Mouse (Mus musculus) liver, embryonic 13.5 days (tissue): Measurements from ENCODE around the gene Pip4k2a. TPM values are rescaled to one million over a fixed set of nuclear protein-coding genes. Genes with fewer than 3 reads are reported as not detected.

ENCODE experiments used
- ATAC-seq: fragments of 200-750 bp; cut with Nextera tagmentation; 2 replicates; pipeline ENCODE4 v1.8.0; 2017; ENCODE audit warnings: low read depth, mild to moderate bottlenecking, moderate number of reproducible peaks, moderate library complexity
- DNase-seq: peaks from one replicate; pipeline ENCODE4 v3.0.0; 2022
- H3K27ac ChIP-seq: fragments of 300-500 bp; sonication (generic); 2 replicates; pipeline ENCODE4 v1.5.1; 2015; ENCODE audit warnings: moderate library complexity, mild to moderate bottlenecking, inconsistent platforms
- H3K27me3 ChIP-seq: fragments of 300-500 bp; sonication (generic); 2 replicates; pipeline ENCODE4 v1.6.1; 2015; ENCODE audit warnings: mild to moderate bottlenecking, inconsistent platforms
- H3K36me3 ChIP-seq: fragments of 300-500 bp; sonication (generic); 2 replicates; pipeline ENCODE4 v1.6.1; 2015; ENCODE audit warnings: mild to moderate bottlenecking, inconsistent platforms
- H3K4me1 ChIP-seq: fragments of 300-500 bp; sonication (generic); replicated peaks from 2 replicates; pipeline ENCODE4 v1.6.1; 2015; ENCODE audit warnings: inconsistent platforms
- H3K4me2 ChIP-seq: fragments of 300-500 bp; sonication (generic); 2 replicates; pipeline ENCODE4 v1.6.1; 2015; ENCODE audit warnings: inconsistent platforms, mild to moderate bottlenecking, moderate library complexity
- H3K4me3 ChIP-seq: fragments of 300-500 bp; sonication (generic); replicated peaks from 2 replicates; pipeline ENCODE4 v1.5.1; 2015; ENCODE audit warnings: mild to moderate bottlenecking, inconsistent platforms
- H3K9ac ChIP-seq: fragments of 300-500 bp; sonication (generic); 2 replicates; pipeline ENCODE4 v1.6.1; 2015; ENCODE audit warnings: mild to moderate bottlenecking, inconsistent platforms
- H3K9me3 ChIP-seq: fragments of 300-500 bp; sonication (generic); replicated peaks from 2 replicates; pipeline ENCODE4 v1.6.1; 2016; ENCODE audit warnings: inconsistent platforms
- WGBS: fragments of 180-500 bp; shearing (Covaris S2); methylation state at CpG from one replicate; pipeline ENCODE4 v1.1.7; 2015; ENCODE audit not compliant: insufficient replicate concordance; 5-methylcytosine and 5-hydroxymethylcytosine counted together
- polyA plus RNA-seq: library from polyadenylated mRNA; unstranded; fragments of >200 nt; fragmentation: Nextera tagmentation; extraction: Ambion mirVana; gene quantifications from 2 replicates; pipeline ENCODE4 v1.2.1, GENCODE M21; 2015

The Pip4k2a gene
- polyA plus RNA-seq, 1 experiment from 2014 or later: 15.8 TPM

DNA sequence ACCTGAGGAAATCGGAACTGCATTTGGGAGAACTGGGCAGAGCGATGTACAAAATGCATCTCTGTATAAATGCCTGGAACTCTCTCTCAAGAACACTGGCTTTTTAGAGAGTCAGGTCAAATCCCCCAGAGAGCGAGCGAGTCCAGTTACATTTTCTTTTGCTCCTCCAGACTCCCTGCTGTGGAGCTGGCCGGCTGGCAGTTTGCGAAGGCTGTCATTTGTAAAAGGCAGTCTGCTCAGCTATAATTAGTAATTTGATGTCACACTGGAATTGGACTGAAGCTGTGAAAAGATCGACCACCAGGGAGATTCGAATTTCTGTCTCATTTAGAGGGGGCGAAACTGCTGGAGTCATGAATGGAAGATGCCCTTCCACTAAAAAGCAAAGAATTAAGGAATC is 137.2 kb downstream of the Pip4k2a start:
- peaks cover 24% of the 10 kb centered on the region for H3K36me3 ChIP-seq
- H3K9ac ChIP-seq: no peak overlapping the region
- H3K4me3 ChIP-seq: no peak overlapping the region
- H3K4me1 ChIP-seq: peaks cover 30% of the 10 kb centered on the region
- H3K27me3 ChIP-seq: no peaks in the 10 kb centered on the region
- H3K4me2 ChIP-seq: no peak overlapping the region
- H3K27ac ChIP-seq: no peak overlapping the region
- no peaks in the 10 kb centered on the region for H3K9me3 ChIP-seq
- WGBS: 82% methylated on average over 9 of the region's 9 CpGs
- no peak for DNase-seq
- ATAC-seq: no peak

DNA sequence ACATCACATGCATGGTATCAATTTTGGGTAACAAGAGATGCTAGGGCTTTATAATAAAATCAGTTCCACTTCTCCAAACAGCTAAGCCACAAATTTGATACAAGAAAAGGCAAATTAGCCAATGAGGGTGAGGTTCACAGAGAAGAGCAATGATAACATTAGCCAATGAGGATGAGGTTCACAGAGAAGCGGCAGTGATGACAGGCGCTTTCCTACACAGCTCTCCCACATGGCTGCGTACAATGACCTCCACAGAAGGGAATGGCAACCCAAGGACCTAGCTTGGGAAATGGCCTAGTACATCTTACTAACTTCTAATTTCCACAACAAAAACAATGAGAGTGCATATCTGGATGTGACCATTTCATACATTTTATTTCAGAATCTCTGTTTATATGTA is 140.0 kb downstream of the Pip4k2a start:
- DNase-seq (no peak), ATAC-seq (no peak)
- 94% methylated on average over 3 of the region's 3 CpGs for WGBS

DNA sequence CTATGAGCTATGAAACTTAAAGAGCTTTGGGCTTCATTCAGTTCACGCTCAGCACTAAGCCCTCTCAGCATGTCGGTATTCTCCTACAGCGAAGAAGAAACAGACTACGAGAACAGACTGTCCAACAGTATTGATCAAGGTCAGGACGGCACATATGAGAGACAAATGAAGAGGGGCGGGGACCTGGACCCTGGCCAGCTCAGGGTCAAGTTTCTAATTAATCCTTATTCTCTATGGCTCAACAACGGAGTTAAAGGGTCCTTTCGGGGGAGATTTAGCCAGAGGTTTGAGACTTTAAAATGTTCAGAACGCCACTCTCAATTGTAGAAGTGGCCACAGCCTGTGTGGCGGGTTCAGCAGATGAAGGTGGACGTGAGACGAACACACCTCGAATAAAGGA is 141.5 kb downstream of the Pip4k2a start:
- WGBS: 88% methylated on average over 13 of the region's 13 CpGs
- H3K27ac ChIP-seq: no peak overlapping the region
- no peak for ATAC-seq
- no peaks in the 10 kb centered on the region for H3K9me3 ChIP-seq
- peaks cover 15% of the 10 kb centered on the region for H3K4me1 ChIP-seq
- H3K9ac ChIP-seq: no peak overlapping the region
- H3K4me3 ChIP-seq: no peak overlapping the region
- no peak overlapping the region for H3K4me2 ChIP-seq
- no peak for DNase-seq
- H3K27me3 ChIP-seq: no peaks in the 10 kb centered on the region
- H3K36me3 ChIP-seq: peaks cover 10% of the 10 kb centered on the region; the same call in 1 of the 2 replicates

More for the DNA sequence above, 140.0 kb downstream of the Pip4k2a start:
- Histone ChIP-seq H3K4me3 (no peak overlapping the region), H3K4me2 (no peak overlapping the region), H3K36me3 (peaks cover 3% of the 10 kb centered on the region), H3K27me3 (no peaks in the 10 kb centered on the region), H3K9ac (no peak overlapping the region), H3K9me3 (no peaks in the 10 kb centered on the region), H3K4me1 (peaks cover 30% of the 10 kb centered on the region), H3K27ac (no peak overlapping the region)

DNA sequence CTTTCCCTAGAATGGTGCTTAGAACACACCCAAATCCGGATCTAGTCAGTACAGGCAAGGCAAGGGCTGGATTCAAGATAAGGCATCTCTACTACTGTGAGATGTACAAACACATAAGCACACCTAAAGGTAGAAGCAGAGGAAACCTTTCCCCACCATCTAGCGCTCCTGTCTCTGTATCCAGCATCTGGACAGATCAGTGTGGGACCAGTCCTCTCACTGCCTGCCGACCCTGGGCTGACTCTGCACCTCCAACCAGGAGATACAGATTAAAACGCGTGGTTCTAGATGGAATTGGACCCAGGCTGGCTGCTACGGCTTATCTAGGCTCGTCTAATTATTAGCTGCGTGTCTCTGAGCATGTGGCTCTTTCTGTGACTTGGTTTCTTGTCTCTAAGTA is 142.7 kb downstream of the Pip4k2a start:
- DNase-seq: no peak
- Histone ChIP-seq H3K36me3 (peaks cover 10% of the 10 kb centered on the region; the same call in 1 of the 2 replicates), H3K4me2 (no peak overlapping the region), H3K4me3 (no peak overlapping the region), H3K4me1 (0 out of 2 replicates have a peak, but pooled peaks cover 4% of the 10 kb centered on the region), H3K9ac (no peak overlapping the region), H3K27me3 (no peaks in the 10 kb centered on the region), H3K9me3 (no peaks in the 10 kb centered on the region), H3K27ac (no peak overlapping the region; the same call in 1 of the 2 replicates)
- 77% methylated on average over 8 of the region's 8 CpGs for WGBS
- no peak for ATAC-seq

DNA sequence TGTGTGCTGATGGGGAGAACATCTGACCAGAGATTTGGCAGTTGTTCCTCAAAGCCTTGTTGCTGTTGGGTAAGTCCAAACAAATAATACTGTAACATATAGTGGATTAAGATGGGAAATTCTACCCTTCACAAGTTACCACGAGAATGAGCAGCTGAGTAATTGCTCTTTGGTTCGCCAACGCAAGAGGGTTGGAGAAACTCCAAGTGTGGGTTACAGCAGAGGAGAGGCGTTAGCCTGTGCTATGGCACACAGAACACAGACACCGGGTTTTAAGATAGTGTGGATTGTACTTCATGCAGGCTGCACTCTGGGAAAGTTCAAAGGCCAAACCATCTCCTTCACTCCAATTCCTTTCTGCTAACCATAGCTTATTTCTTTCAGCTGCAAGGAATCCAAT is 144.6 kb downstream of the Pip4k2a start:
- Histone ChIP-seq H3K4me3 (no peak overlapping the region), H3K4me1 (0 out of 2 replicates have a peak, but pooled peaks cover 4% of the 10 kb centered on the region), H3K9me3 (no peaks in the 10 kb centered on the region), H3K9ac (no peak overlapping the region), H3K27ac (no peak overlapping the region), H3K4me2 (no peak overlapping the region), H3K36me3 (peaks cover 14% of the 10 kb centered on the region), H3K27me3 (no peaks in the 10 kb centered on the region)
- DNase-seq: no peak
- WGBS: 85% methylated on average over 5 of the region's 5 CpGs
- no peak for ATAC-seq

DNA sequence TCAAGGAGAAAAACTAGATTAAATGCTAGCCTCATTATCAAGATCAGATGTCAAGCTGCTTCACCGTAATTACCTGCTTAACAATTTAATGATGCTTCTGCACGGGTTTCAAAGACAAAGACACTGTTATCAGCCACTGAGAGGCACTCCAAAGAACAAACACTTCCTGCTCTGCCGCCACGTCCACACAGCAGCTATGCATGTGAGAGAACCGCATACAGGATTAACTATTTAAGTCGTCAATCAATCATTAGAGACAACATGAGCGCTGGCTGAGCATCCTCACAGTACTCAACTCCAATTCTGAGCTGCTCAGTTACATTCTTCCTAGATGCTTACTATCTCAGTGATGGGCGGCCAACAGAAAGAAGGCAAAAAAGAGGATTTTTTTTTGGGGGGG is 147.3 kb downstream of the Pip4k2a start:
- Histone ChIP-seq H3K4me1 (0 out of 2 replicates have a peak, but pooled peaks cover 4% of the 10 kb centered on the region), H3K4me2 (no peak overlapping the region), H3K4me3 (no peak overlapping the region), H3K9ac (no peak overlapping the region), H3K27ac (no peak overlapping the region), H3K36me3 (peaks cover 32% of the 10 kb centered on the region), H3K9me3 (no peaks in the 10 kb centered on the region), H3K27me3 (no peaks in the 10 kb centered on the region)
- ATAC-seq: no peak
- 64% methylated on average over 8 of the region's 8 CpGs for WGBS
- DNase-seq: no peak

DNA sequence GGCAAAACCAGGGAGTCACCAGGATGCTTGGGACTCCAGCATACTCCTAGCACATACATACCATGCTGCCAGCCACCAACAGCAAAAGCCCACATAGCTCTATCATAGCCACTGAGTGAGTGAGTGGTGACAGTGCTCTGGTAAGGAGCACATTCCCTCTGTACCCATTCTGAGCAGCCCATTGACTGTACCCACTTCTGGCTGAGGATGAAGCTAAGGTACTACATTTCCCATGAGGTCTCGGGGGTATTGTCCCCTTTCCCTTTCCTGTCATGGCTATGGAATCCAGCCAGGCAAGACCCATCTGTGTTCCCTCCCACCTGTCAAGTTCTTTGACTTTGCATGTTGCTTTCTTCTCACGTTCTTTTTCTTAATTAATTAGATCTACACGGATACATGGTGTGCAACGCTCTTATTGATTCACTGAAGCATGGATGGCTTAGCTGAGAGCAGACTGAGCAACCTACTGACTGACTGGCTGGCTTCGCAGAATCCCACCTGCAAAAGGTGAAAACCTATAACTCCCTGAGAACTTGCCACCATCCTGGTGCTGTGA is 149.8 kb downstream of the Pip4k2a start:
- H3K27me3 ChIP-seq: no peaks in the 10 kb centered on the region
- H3K4me3 ChIP-seq: no peak overlapping the region
- DNase-seq: no peak
- 80% methylated on average over 5 of the region's 5 CpGs for WGBS
- no peaks in the 10 kb centered on the region for H3K9me3 ChIP-seq
- H3K4me2 ChIP-seq: no peak overlapping the region
- H3K36me3 ChIP-seq: peaks cover 56% of the 10 kb centered on the region
- ATAC-seq: no peak
- H3K4me1 ChIP-seq: no peaks in the 10 kb centered on the region
- no peak overlapping the region for H3K27ac ChIP-seq
- no peak overlapping the region for H3K9ac ChIP-seq

DNA sequence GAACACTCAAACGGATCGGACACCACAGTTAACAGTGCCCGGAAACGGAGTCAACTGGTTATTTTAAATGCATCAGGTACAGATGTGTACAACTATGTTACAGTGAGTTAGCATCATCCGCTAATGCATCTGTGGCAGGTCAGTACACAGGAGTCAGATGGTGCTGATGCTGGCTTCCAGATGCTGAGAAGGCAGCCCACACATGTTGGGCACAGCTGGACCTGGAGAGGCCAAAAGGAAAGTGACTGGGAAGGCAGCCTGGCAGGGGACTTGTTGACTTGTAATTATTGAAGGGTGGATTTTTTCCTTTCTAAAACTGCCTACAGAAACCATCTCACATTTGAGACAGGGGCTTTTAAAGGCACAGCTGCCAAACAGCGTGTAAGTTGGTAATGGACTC is 155.4 kb downstream of the Pip4k2a start:
- WGBS: 89% methylated on average over 6 of the region's 6 CpGs
- DNase-seq (no peak), ATAC-seq (no peak)

DNA sequence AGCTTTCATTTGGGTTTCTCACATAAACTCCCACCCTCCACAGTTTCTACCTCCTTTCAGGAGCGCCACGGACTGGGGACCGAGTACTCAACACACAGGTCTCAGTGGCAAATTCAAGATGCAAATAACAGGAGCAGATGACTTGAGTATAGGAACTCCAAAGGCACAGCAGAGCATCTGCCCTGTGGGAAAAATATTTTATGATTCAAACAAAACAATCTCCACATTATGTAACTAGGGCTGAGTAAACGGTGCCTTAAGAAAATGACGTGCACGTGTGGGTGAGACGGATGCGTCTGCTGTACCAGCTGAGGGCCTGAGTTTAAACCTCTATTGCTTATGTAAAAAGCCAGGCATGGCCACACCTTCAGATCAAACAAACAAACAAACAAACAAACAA is 156.9 kb downstream of the Pip4k2a start:
- Histone ChIP-seq H3K4me3 (no peak overlapping the region), H3K4me1 (0 out of 2 replicates have a peak, but pooled peaks cover 3% of the 10 kb centered on the region), H3K36me3 (peaks cover 44% of the 10 kb centered on the region), H3K27me3 (no peaks in the 10 kb centered on the region), H3K4me2 (no peak overlapping the region), H3K9ac (no peak overlapping the region), H3K9me3 (no peaks in the 10 kb centered on the region), H3K27ac (no peak overlapping the region)
- ATAC-seq (no peak), DNase-seq (no peak)
- 96% methylated on average over 8 of the region's 8 CpGs for WGBS

More for the DNA sequence above, 155.4 kb downstream of the Pip4k2a start:
- H3K9me3 ChIP-seq: no peaks in the 10 kb centered on the region
- H3K27ac ChIP-seq: no peak overlapping the region
- peaks cover 53% of the 10 kb centered on the region for H3K36me3 ChIP-seq
- no peak overlapping the region for H3K9ac ChIP-seq
- no peak overlapping the region for H3K4me3 ChIP-seq
- no peak overlapping the region for H3K4me2 ChIP-seq
- 0 out of 2 replicates have a peak, but pooled peaks cover 3% of the 10 kb centered on the region for H3K4me1 ChIP-seq
- H3K27me3 ChIP-seq: no peaks in the 10 kb centered on the region

DNA sequence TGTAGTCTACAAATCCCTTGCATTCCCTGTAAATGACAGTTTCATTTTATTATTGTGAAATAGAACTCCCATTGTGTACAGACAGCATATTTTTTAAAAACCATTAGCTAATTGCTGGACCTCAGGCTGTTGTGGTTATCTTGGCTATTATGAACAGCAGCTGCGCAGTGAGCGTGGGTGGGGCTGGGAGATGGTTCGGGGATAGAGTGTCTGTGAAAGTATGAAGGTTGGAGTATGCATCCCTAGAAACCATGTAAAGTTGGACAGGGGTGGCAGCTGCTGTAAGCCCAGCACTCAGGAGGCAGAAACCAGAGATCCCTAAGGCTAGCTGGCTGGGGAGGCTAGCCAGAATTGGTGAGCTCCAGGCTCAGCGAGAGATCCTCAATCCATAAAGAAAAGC is 158.4 kb downstream of the Pip4k2a start:
- H3K27ac ChIP-seq: no peak overlapping the region
- H3K4me1 ChIP-seq: 0 out of 2 replicates have a peak, but pooled peaks cover 3% of the 10 kb centered on the region
- H3K4me3 ChIP-seq: no peak overlapping the region
- H3K36me3 ChIP-seq: peaks cover 29% of the 10 kb centered on the region
- no peak overlapping the region for H3K9ac ChIP-seq
- 78% methylated on average over 4 of the region's 4 CpGs for WGBS
- H3K27me3 ChIP-seq: no peaks in the 10 kb centered on the region
- H3K9me3 ChIP-seq: no peaks in the 10 kb centered on the region
- no peak overlapping the region for H3K4me2 ChIP-seq
- DNase-seq (no peak), ATAC-seq (no peak)

DNA sequence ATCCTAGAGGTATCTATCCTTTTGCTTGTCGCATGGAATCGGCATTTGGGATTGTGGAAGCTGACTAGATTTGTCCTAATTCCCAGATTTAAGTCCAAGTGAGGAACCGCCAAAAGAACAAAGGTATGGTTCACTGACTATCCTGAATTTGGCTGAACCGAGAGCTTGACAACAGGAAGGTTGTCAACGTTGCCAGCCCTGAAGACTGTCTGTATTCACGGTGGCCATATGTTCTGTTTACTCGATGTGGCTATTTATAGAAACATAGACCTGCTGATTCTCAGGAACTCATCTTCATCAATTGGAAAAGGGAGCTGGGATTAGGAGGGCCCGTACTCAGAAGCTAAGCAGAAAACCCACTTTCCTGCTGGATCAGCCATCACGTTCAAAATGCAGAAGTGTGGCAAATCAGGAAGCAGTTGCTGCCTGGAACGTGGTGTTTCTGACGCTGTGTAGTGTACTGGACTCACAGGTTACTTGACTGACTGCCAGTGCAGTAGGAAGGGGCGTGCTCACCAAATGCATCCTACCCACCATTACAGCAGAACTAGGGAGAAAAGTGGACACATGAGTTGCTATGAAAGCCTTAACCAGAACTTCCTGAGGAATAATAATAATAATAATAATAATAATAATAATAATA is 162.5 kb downstream of the Pip4k2a start:
- no peaks in the 10 kb centered on the region for H3K4me1 ChIP-seq
- no peak overlapping the region for H3K27ac ChIP-seq
- 64% methylated on average over 12 of the region's 12 CpGs for WGBS
- H3K9me3 ChIP-seq: no peaks in the 10 kb centered on the region
- H3K4me2 ChIP-seq: no peak overlapping the region
- ATAC-seq (no peak), DNase-seq (no peak)
- no peak overlapping the region for H3K4me3 ChIP-seq
- H3K9ac ChIP-seq: no peak overlapping the region
- no peaks in the 10 kb centered on the region for H3K27me3 ChIP-seq
- 0 out of 2 replicates have a peak, but pooled peaks cover 3% of the 10 kb centered on the region for H3K36me3 ChIP-seq
